Mouse (Mus musculus): ENCODE results near the gene Psmd9. TPM values are rescaled to one million over a fixed set of nuclear protein-coding genes. Genes with fewer than 3 reads are reported as not detected.

Gene Psmd9
- polyA plus RNA-seq, 1 experiment from 2014 or later: 51.4 TPM

GRCm38 (mm10) chr5:123190912-123191311, 21.7 kb downstream of the Psmd9 start:
- Histone ChIP-seq H3K4me3 (ENCODE audit: low read depth, low read length) (no peak overlapping the region), H3K36me3 (ENCODE audit: control insufficient read depth, insufficient read depth, low read length) (no peaks in the 10 kb centered on the region), H3K4me1 (replicated peaks; ENCODE audit: control insufficient read depth, insufficient read depth) (no peaks in the 10 kb centered on the region), H3K27me3 (ENCODE audit: control insufficient read depth, insufficient read depth, low read length) (no peaks in the 10 kb centered on the region), H3K27ac (replicated peaks) (no peak overlapping the region), H3K4me2 (replicated peaks; ENCODE audit: low read depth) (no peak overlapping the region), H3K9me3 (ENCODE audit: control insufficient read depth, low read length) (no peaks in the 10 kb centered on the region), H3K9ac (ENCODE audit: low read length) (no peak overlapping the region)
- 70% methylated on average over 3 of the region's 3 CpGs for WGBS
- TF ChIP-seq EP300 (optimal IDR thresholded peaks at IDR 0.05) (no peak), CTCF (IDR thresholded peaks at IDR 0.05; ENCODE audit: low read depth) (no peak)
- ATAC-seq (ENCODE audit: low FRiP score, low TSS enrichment): no peak
- no peak for DNase-seq (ENCODE audit: low spot score)

- TF ChIP-seq EP300 (optimal IDR thresholded peaks at IDR 0.05): no peak
- TF ChIP-seq CTCF (IDR thresholded peaks at IDR 0.05; ENCODE audit: low read depth): no peak
- ATAC-seq (ENCODE audit: low FRiP score, low TSS enrichment) (no peak), DNase-seq (ENCODE audit: low spot score) (no peak)
- Histone ChIP-seq H3K4me1 (replicated peaks; ENCODE audit: control insufficient read depth, insufficient read depth) (no peaks in the 10 kb centered on the region), H3K4me2 (replicated peaks; ENCODE audit: low read depth) (no peak overlapping the region), H3K36me3 (ENCODE audit: control insufficient read depth, insufficient read depth, low read length) (no peaks in the 10 kb centered on the region), H3K9me3 (ENCODE audit: control insufficient read depth, low read length) (no peaks in the 10 kb centered on the region), H3K9ac (ENCODE audit: low read length) (no peak overlapping the region), H3K27ac (replicated peaks) (no peak overlapping the region), H3K4me3 (ENCODE audit: low read depth, low read length) (no peak overlapping the region), H3K27me3 (ENCODE audit: control insufficient read depth, insufficient read depth, low read length) (no peaks in the 10 kb centered on the region)
- WGBS: 60% methylated on average over 6 of the region's 6 CpGs
These were observed 22.2 kb downstream of the Psmd9 start for GRCm38 (mm10) chr5:123191427-123191826.

GRCm38 (mm10) chr5:123192606-123193150, 23.5 kb downstream of the Psmd9 start:
- DNase-seq (ENCODE audit: low spot score) (peak; percentile 4), ATAC-seq (ENCODE audit: low FRiP score, low TSS enrichment) (no peak)
- H3K9me3 ChIP-seq (ENCODE audit: control insufficient read depth, low read length): no peaks in the 10 kb centered on the region
- no peaks in the 10 kb centered on the region for H3K27me3 ChIP-seq (ENCODE audit: control insufficient read depth, insufficient read depth, low read length)
- no peaks in the 10 kb centered on the region for H3K4me1 ChIP-seq (replicated peaks; ENCODE audit: control insufficient read depth, insufficient read depth)
- no peak overlapping the region for H3K4me2 ChIP-seq (replicated peaks; ENCODE audit: low read depth)
- no peak overlapping the region for H3K4me3 ChIP-seq (ENCODE audit: low read depth, low read length)
- 60% methylated on average over 9 of the region's 9 CpGs for WGBS
- H3K36me3 ChIP-seq (ENCODE audit: control insufficient read depth, insufficient read depth, low read length): no peaks in the 10 kb centered on the region
- H3K9ac ChIP-seq (ENCODE audit: low read length): no peak overlapping the region
- H3K27ac ChIP-seq (replicated peaks): no peak overlapping the region
- TF ChIP-seq EP300 (optimal IDR thresholded peaks at IDR 0.05): no peak
- no peak for TF ChIP-seq CTCF (IDR thresholded peaks at IDR 0.05; ENCODE audit: low read depth)

GRCm38 (mm10) chr5:123193436-123193835, 24.2 kb downstream of the Psmd9 start:
- H3K27ac ChIP-seq (replicated peaks): no peak overlapping the region
- no peaks in the 10 kb centered on the region for H3K4me1 ChIP-seq (replicated peaks; ENCODE audit: control insufficient read depth, insufficient read depth)
- ATAC-seq (ENCODE audit: low FRiP score, low TSS enrichment) (0 out of 2 replicates have a peak, but pooled peaks have one; percentile 12), DNase-seq (ENCODE audit: low spot score) (no peak)
- no peak for TF ChIP-seq EP300 (optimal IDR thresholded peaks at IDR 0.05)
- TF ChIP-seq CTCF (IDR thresholded peaks at IDR 0.05; ENCODE audit: low read depth): no peak
- H3K4me3 ChIP-seq (ENCODE audit: low read depth, low read length): no peak overlapping the region
- H3K9ac ChIP-seq (ENCODE audit: low read length): no peak overlapping the region
- no peaks in the 10 kb centered on the region for H3K9me3 ChIP-seq (ENCODE audit: control insufficient read depth, low read length)
- WGBS: 58% methylated on average over 5 of the region's 5 CpGs
- no peak overlapping the region for H3K4me2 ChIP-seq (replicated peaks; ENCODE audit: low read depth)
- no peaks in the 10 kb centered on the region for H3K27me3 ChIP-seq (ENCODE audit: control insufficient read depth, insufficient read depth, low read length)
- no peaks in the 10 kb centered on the region for H3K36me3 ChIP-seq (ENCODE audit: control insufficient read depth, insufficient read depth, low read length)

GRCm38 (mm10) chr5:123194856-123195255, 25.6 kb downstream of the Psmd9 start:
- ATAC-seq (ENCODE audit: low FRiP score, low TSS enrichment) (no peak), DNase-seq (ENCODE audit: low spot score) (no peak)
- Histone ChIP-seq H3K4me2 (replicated peaks; ENCODE audit: low read depth) (no peak overlapping the region), H3K36me3 (ENCODE audit: control insufficient read depth, insufficient read depth, low read length) (no peaks in the 10 kb centered on the region), H3K4me1 (replicated peaks; ENCODE audit: control insufficient read depth, insufficient read depth) (no peaks in the 10 kb centered on the region), H3K9ac (ENCODE audit: low read length) (no peak overlapping the region), H3K27me3 (ENCODE audit: control insufficient read depth, insufficient read depth, low read length) (no peaks in the 10 kb centered on the region), H3K27ac (replicated peaks) (no peak overlapping the region), H3K9me3 (ENCODE audit: control insufficient read depth, low read length) (no peaks in the 10 kb centered on the region), H3K4me3 (ENCODE audit: low read depth, low read length) (no peak overlapping the region)
- TF ChIP-seq EP300 (optimal IDR thresholded peaks at IDR 0.05): no peak
- no peak for TF ChIP-seq CTCF (IDR thresholded peaks at IDR 0.05; ENCODE audit: low read depth)
- WGBS: 85% methylated on average over 6 of the region's 6 CpGs

- Histone ChIP-seq H3K4me1 (replicated peaks; ENCODE audit: control insufficient read depth, insufficient read depth) (no peaks in the 10 kb centered on the region), H3K27ac (replicated peaks) (no peak overlapping the region), H3K27me3 (ENCODE audit: control insufficient read depth, insufficient read depth, low read length) (no peaks in the 10 kb centered on the region), H3K36me3 (ENCODE audit: control insufficient read depth, insufficient read depth, low read length) (no peaks in the 10 kb centered on the region), H3K9ac (ENCODE audit: low read length) (no peak overlapping the region), H3K4me2 (replicated peaks; ENCODE audit: low read depth) (no peak overlapping the region), H3K9me3 (ENCODE audit: control insufficient read depth, low read length) (no peaks in the 10 kb centered on the region), H3K4me3 (ENCODE audit: low read depth, low read length) (no peak overlapping the region)
- WGBS: 89% methylated on average over 16 of the region's 16 CpGs
- no peak for ATAC-seq (ENCODE audit: low FRiP score, low TSS enrichment)
- DNase-seq (ENCODE audit: low spot score): no peak
- TF ChIP-seq EP300 (optimal IDR thresholded peaks at IDR 0.05) (no peak), CTCF (IDR thresholded peaks at IDR 0.05; ENCODE audit: low read depth) (no peak)
These were observed 26.3 kb downstream of the Psmd9 start for GRCm38 (mm10) chr5:123195500-123196000.
